In genomic region chr9:4714086-4714485, GRCm38 (mm10) we compare ENCODE assay signal across 23 mouse cellular contexts.
DNase-seq lines count a peak whose midpoint lies in the region; ATAC-seq lines count a peak whose summit lies in the region.
"Had no signal": no experiment of that assay in that cellular context is flagged by ENCODE, and none has a peak within 500 bp of the region (broad histone marks: within the 10 kb centered on the region; RNA-seq: fewer than 3 reads in every experiment).

No protein-coding gene starts in this region.

- H3K9ac ChIP-seq in embryonic facial prominence, embryonic 14.5 days (ENCODE audit: low read depth, low read length) = no peak overlapping the region
- no peak overlapping the region for H3K9ac ChIP-seq in forebrain, embryonic 16.5 days (replicated peaks; ENCODE audit: low read depth, low read length)
- no peak overlapping the region for H3K9ac ChIP-seq in midbrain, embryonic 15.5 days
- no peak overlapping the region for H3K9ac ChIP-seq in midbrain, embryonic 11.5 days (ENCODE audit: low read length)
- H3K9ac ChIP-seq: embryonic facial prominence, embryonic 15.5 days; heart, embryonic 15.5 days; hindbrain, embryonic 15.5 days had no signal

- H3K4me2 ChIP-seq in embryonic facial prominence, embryonic 14.5 days (ENCODE audit: low read depth, low read length) = no peak overlapping the region
- no peak overlapping the region for H3K4me2 ChIP-seq in forebrain, embryonic 16.5 days (ENCODE audit: low read length)
- H3K4me2 ChIP-seq in midbrain, embryonic 15.5 days = no peak overlapping the region
- no peak overlapping the region for H3K4me2 ChIP-seq in midbrain, embryonic 11.5 days
- H3K4me2 ChIP-seq: embryonic facial prominence, embryonic 15.5 days; heart, embryonic 11.5 days; heart, embryonic 15.5 days; hindbrain, embryonic 15.5 days had no signal

- DNase-seq in embryonic facial prominence, embryonic 14.5 days (ENCODE audit: low spot score) = peak; percentile 32
- no peak for DNase-seq in embryonic facial prominence, embryonic 10.5 days (ENCODE audit: low spot score)
- DNase-seq in forebrain, embryonic 10.5 days (ENCODE audit: extremely low spot score, low spot score) = no peak
- no peak for DNase-seq in midbrain, embryonic 11.5 days (ENCODE audit: low spot score, missing footprints)
- peak; percentile 22 for DNase-seq in brain, embryonic 18.5 days (ENCODE audit: low read depth, low spot score)
- DNase-seq: adrenal gland, postnatal 14 days; cerebellum, adult 11 months; cerebellum, adult 9-11 months; cerebellum, postnatal 36 days; gastrocnemius, postnatal 10 days; heart, adult 2 months; heart, postnatal 14 days; kidney, adult 11 months; kidney, adult 9 months had no signal

- 61% methylated on average over 2 of the region's 2 CpGs for WGBS in embryonic facial prominence, embryonic 14.5 days
- 87% methylated on average over 2 of the region's 2 CpGs for WGBS in embryonic facial prominence, embryonic 10.5 days
- 51% methylated on average over 2 of the region's 2 CpGs for WGBS in forebrain, embryonic 16.5 days
- WGBS in forebrain, embryonic 10.5 days = 93% methylated on average over 2 of the region's 2 CpGs
- WGBS in midbrain, embryonic 15.5 days = 56% methylated on average over 2 of the region's 2 CpGs
- 82% methylated on average over 2 of the region's 2 CpGs for WGBS in midbrain, embryonic 11.5 days

- H3K9me3 ChIP-seq in embryonic facial prominence, embryonic 14.5 days (ENCODE audit: control insufficient read depth, low read length) = no peaks in the 10 kb centered on the region
- no peaks in the 10 kb centered on the region for H3K9me3 ChIP-seq in embryonic facial prominence, embryonic 10.5 days
- H3K9me3 ChIP-seq in forebrain, embryonic 16.5 days (ENCODE audit: control insufficient read depth, low read length) = no peaks in the 10 kb centered on the region
- no peaks in the 10 kb centered on the region for H3K9me3 ChIP-seq in forebrain, embryonic 10.5 days
- no peaks in the 10 kb centered on the region for H3K9me3 ChIP-seq in midbrain, embryonic 15.5 days
- H3K9me3 ChIP-seq in midbrain, embryonic 11.5 days (ENCODE audit: control insufficient read depth, low read length) = no peaks in the 10 kb centered on the region
- H3K9me3 ChIP-seq: embryonic facial prominence, embryonic 15.5 days; heart, embryonic 15.5 days; hindbrain, embryonic 15.5 days had no signal

- no peak overlapping the region for H3K27ac ChIP-seq in embryonic facial prominence, embryonic 14.5 days (replicated peaks; ENCODE audit: low read depth, low read length)
- H3K27ac ChIP-seq in embryonic facial prominence, embryonic 10.5 days (replicated peaks) = no peak overlapping the region
- H3K27ac ChIP-seq in forebrain, embryonic 16.5 days (ENCODE audit: low read length) = no peak overlapping the region
- H3K27ac ChIP-seq in forebrain, embryonic 10.5 days = no peak overlapping the region
- H3K27ac ChIP-seq in midbrain, embryonic 15.5 days = no peak overlapping the region
- H3K27ac ChIP-seq in midbrain, embryonic 11.5 days (ENCODE audit: low read depth, low read length) = no peak overlapping the region
- H3K27ac ChIP-seq: embryonic facial prominence, embryonic 15.5 days; heart, adult 2 months; heart, embryonic 15.5 days; hindbrain, embryonic 15.5 days had no signal

- H3K36me3 ChIP-seq in embryonic facial prominence, embryonic 14.5 days (ENCODE audit: control insufficient read depth, insufficient read depth, low read length) = no peaks in the 10 kb centered on the region
- H3K36me3 ChIP-seq in embryonic facial prominence, embryonic 10.5 days (replicated peaks) = no peaks in the 10 kb centered on the region
- no peaks in the 10 kb centered on the region for H3K36me3 ChIP-seq in forebrain, embryonic 16.5 days (ENCODE audit: control insufficient read depth, insufficient read depth)
- H3K36me3 ChIP-seq in forebrain, embryonic 10.5 days (replicated peaks) = no peaks in the 10 kb centered on the region
- H3K36me3 ChIP-seq in midbrain, embryonic 15.5 days (replicated peaks) = no peaks in the 10 kb centered on the region
- no peaks in the 10 kb centered on the region for H3K36me3 ChIP-seq in midbrain, embryonic 11.5 days (ENCODE audit: control insufficient read depth, insufficient read depth, low read length)
- H3K36me3 ChIP-seq: embryonic facial prominence, embryonic 15.5 days; heart, embryonic 15.5 days; hindbrain, embryonic 15.5 days had no signal

- no peak overlapping the region for H3K4me3 ChIP-seq in embryonic facial prominence, embryonic 14.5 days (ENCODE audit: low read depth, low read length)
- no peak overlapping the region for H3K4me3 ChIP-seq in embryonic facial prominence, embryonic 10.5 days
- H3K4me3 ChIP-seq in forebrain, embryonic 16.5 days (replicated peaks; ENCODE audit: low read length) = no peak overlapping the region
- no peak overlapping the region for H3K4me3 ChIP-seq in forebrain, embryonic 10.5 days
- no peak overlapping the region for H3K4me3 ChIP-seq in midbrain, embryonic 15.5 days
- no peak overlapping the region for H3K4me3 ChIP-seq in midbrain, embryonic 11.5 days (ENCODE audit: low read depth, low read length)
- H3K4me3 ChIP-seq: embryonic facial prominence, embryonic 15.5 days; heart, adult 2 months; heart, embryonic 15.5 days; hindbrain, embryonic 15.5 days had no signal

- no peaks in the 10 kb centered on the region for H3K4me1 ChIP-seq in embryonic facial prominence, embryonic 14.5 days (ENCODE audit: control insufficient read depth, insufficient read depth, low read length)
- no peaks in the 10 kb centered on the region for H3K4me1 ChIP-seq in embryonic facial prominence, embryonic 10.5 days
- no peaks in the 10 kb centered on the region for H3K4me1 ChIP-seq in forebrain, embryonic 16.5 days (replicated peaks; ENCODE audit: control insufficient read depth, insufficient read depth, low read length)
- H3K4me1 ChIP-seq in forebrain, embryonic 10.5 days = no peaks in the 10 kb centered on the region
- H3K4me1 ChIP-seq in midbrain, embryonic 15.5 days = 0 out of 2 replicates have a peak, but pooled peaks cover 3% of the 10 kb centered on the region
- no peaks in the 10 kb centered on the region for H3K4me1 ChIP-seq in midbrain, embryonic 11.5 days (ENCODE audit: control insufficient read depth, insufficient read depth, low read length)
- H3K4me1 ChIP-seq: embryonic facial prominence, embryonic 15.5 days; heart, embryonic 15.5 days; hindbrain, embryonic 15.5 days had no signal

- no peaks in the 10 kb centered on the region for H3K27me3 ChIP-seq in embryonic facial prominence, embryonic 14.5 days (replicated peaks; ENCODE audit: control insufficient read depth, insufficient read depth, low read length)
- H3K27me3 ChIP-seq in embryonic facial prominence, embryonic 10.5 days (replicated peaks; ENCODE audit: low read depth, poor library complexity, severe bottlenecking) = no peaks in the 10 kb centered on the region
- no peaks in the 10 kb centered on the region for H3K27me3 ChIP-seq in forebrain, embryonic 16.5 days (replicated peaks; ENCODE audit: control insufficient read depth, insufficient read depth, low read length)
- H3K27me3 ChIP-seq in forebrain, embryonic 10.5 days (ENCODE audit: poor library complexity, severe bottlenecking) = no peaks in the 10 kb centered on the region
- no peaks in the 10 kb centered on the region for H3K27me3 ChIP-seq in midbrain, embryonic 15.5 days (replicated peaks)
- no peaks in the 10 kb centered on the region for H3K27me3 ChIP-seq in midbrain, embryonic 11.5 days (ENCODE audit: control insufficient read depth, insufficient read depth, low read length)
- H3K27me3 ChIP-seq: embryonic facial prominence, embryonic 15.5 days; heart, embryonic 15.5 days; hindbrain, embryonic 15.5 days; Patski had no signal

- peak; percentile 79; the same call in 1 of the 2 replicates for ATAC-seq in embryonic facial prominence, embryonic 14.5 days (ENCODE audit: low read depth)
- ATAC-seq in forebrain, embryonic 16.5 days = peak; percentile 77
- peak; percentile 58; the same call in 1 of the 2 replicates for ATAC-seq in midbrain, embryonic 15.5 days (replicated peaks)
- no peak for ATAC-seq in midbrain, embryonic 11.5 days (ENCODE audit: low FRiP score)
- ATAC-seq in erythroblast, adult 5-6 weeks (replicated peaks; ENCODE audit: low FRiP score, poor library complexity, severe bottlenecking) = no peak
- ATAC-seq: activated CD4-positive, CD25-positive, alpha-beta regulatory T cell, adult 4 months; Patski had no signal

Comparison
In these comparisons a context has a peak if more than half of its experiments do, and no peak if none do; other contexts are left out.
1. ATAC-seq: peak in embryonic facial prominence, embryonic 14.5 days (single experiment), forebrain, embryonic 16.5 days (single experiment) and midbrain, embryonic 15.5 days (single experiment); none in midbrain, embryonic 11.5 days (single experiment) and erythroblast, adult 5-6 weeks (single experiment).
2. DNase-seq: peak in embryonic facial prominence, embryonic 14.5 days (single experiment) and brain, embryonic 18.5 days (single experiment); none in embryonic facial prominence, embryonic 10.5 days (single experiment), forebrain, embryonic 10.5 days (single experiment) and midbrain, embryonic 11.5 days (single experiment).